Mouse (Mus musculus) mature B cell (primary cell): ENCODE results near the gene Ddit4.

ENCODE experiments used
- in situ Hi-C: fragments of 300-500 bp; cut with MboI; formaldehyde crosslinking; loops from 2 replicates; pipeline ENCODE4 v1.14.3; 2019

The Ddit4 gene

DNA sequence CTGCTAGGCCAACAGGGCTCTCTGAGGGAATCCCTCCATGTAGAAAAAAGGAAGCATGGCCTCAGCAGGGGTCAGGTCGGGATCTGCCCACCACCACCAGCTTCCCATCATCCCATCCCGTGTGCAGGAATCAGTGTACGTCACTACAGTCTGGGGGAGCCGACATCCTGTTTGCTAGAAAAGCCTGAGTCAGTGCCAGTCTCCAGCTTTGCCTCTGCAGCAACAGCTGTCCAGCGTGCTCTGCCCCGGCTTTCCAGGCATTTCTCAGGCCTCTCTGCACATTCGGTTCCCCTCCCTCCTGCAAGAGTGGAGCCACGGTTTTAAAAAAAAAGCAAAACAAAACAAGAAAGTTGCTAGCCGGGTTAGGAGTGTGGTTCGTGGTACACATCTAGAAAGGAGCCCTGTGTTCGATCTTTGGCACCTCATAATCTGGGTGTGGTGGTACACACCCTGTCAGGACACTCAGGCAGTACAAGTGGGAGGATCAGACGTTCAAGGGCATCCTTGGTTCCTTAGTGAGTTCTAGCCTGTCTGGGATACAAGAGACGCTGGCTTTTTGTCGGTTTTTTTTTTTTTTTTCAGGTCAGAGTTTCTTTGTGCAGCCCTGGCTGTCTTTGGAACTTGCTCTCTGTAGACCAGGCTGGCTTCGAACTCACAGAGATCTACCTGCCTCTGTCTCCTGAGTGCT, 32.0 kb downstream of the Ddit4 start:
- in situ Hi-C loops: no loop called here

DNA sequence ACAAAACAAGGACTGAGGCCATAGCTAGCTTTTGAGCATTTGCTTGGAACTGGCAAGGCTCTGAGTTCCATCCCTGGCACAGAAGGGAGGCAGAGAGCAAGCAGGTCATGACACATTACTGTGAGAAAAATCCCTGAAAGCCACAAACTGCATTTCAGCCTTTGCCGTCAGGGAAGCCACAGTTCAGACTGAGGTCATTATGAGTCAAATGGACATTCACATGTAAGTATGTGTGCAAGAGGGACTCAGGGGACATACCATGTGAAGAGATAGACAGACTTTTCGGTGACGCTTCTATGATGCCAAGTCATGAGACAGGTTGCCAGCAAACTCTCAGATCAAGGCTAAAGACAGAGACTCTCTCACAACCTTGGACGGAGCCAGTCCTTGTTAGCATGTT, 33.5 kb downstream of the Ddit4 start:
- in situ Hi-C loops: no loop called here

DNA sequence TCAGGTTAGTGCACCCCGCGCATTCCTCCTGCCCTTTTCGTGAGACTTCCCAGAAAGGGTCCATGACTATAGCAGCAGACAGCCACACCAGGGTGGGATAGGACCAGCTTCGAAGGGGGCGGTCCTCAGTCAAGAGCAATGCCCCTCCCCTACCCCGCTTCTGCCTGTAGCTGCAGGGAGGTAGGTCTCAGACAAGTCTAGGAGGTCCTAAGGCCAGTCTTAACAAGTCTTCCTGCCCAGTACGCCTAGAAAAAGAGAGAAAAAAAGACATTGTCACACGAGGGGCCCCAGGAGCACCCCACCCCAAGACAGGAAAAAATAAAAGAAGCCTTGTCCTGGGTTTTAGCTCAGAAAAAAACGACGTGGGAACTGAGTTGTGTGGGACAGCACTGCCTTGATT, 35.0 kb downstream of the Ddit4 start:
- in situ Hi-C loops: no loop called here

DNA sequence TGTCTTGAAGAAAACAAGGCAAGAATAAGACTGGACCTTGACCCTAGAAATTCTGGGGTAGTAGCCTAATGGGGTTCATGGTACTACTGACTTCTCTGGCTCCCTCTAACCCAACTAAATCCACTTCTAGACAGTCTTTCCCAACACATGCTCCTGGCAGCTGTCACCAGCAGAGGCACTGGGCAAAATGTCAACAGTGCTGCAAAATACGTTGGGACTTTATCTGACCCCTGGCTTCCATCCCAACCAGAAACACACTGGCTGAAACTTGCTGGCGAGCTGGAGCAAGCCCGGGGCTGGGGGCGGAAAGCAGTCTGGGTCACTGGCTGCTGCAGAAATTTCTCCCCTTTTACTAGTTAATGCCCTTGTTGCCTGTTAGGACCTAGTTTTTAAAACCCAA, 35.5 kb downstream of the Ddit4 start:
- in situ Hi-C loops: no loop called here

DNA sequence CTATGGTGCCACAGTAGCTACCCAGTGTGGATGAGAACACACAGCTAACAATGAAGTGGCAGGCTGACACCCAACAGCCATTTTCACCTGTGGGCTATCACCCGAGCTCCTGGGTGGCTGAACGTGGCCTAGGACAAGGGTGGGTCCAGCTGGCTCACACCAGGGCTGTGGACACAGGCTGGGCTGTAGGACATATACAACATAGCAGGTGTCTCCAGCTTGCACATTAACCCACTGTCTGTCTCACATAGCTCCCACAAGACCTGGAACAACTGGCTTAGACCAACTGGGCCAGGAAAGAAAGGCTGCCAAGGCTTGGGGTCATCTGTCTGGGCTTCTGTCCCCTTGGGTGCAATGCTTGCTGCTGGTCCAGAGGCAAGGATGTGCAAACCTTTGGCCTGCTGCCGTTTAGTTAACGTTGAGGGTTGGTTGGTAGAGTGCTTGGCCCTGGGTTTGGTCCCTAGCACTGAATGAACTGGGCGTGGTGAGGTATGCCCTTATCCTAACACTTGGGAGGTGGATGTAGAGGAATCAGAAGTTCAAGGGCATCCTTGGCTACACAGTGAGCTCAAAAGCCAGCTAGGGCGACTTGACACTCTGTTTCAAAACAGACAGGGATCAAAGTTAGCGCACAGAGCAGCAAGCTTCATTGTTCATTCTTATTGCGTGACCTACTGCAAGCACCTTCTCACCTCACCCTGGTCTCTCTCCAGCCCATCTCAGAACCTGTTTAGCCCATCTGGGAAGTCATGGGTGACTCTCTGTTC, 36.3 kb downstream of the Ddit4 start:
- in situ Hi-C loops: no loop called here

DNA sequence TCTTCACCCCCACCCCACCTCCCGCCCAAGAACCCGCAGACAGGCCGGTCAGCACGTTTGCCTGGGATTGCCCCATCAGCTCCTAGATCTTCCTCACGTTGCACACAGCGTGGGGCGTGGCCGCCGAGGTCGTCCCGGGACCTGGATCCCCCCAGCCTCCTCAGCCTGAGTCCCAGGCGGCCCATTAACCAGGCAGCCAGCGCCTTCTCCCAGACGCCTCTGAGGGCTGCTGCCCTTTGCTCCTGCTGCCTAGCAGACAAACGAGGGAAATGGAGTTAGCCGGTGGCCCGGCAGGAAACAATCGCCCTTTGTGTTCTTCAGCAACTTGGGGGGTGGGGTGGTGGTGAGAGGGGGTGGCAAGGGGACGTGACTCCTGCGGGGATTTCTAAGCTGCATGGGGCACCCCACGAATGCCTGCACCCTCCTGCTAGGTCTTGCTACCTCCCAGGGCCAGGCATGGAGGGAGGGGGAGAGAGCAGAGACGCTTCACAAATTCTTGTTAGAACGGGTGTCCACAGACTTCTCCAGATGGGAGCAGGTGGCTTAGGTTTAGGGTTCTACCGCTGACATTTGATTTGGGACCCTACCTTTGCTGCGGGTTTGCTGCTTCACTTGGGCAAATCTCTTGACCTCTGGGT, 40.0 kb downstream of the Ddit4 start:
- in situ Hi-C loops: no loop called here

DNA sequence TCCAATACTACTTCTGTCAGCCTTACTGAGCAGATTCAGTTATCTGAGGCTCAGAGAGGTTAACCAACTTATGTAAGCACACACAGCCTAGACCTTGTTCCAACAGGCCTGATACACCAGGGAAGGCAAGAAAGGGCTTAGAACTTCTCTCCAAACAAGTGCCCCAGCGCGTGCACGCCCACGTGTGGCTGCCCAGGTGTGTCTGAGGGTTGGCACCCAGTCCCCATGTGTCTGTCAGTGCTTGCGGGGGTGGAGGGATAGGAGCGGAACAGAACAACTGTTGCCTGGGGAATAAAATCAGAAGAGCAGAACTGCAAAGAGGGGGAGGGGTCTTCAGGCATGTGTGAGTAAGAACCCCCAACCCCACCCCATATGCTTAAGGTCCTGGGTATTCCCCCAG, 40.5 kb downstream of the Ddit4 start:
- in situ Hi-C loops: no loop called here

DNA sequence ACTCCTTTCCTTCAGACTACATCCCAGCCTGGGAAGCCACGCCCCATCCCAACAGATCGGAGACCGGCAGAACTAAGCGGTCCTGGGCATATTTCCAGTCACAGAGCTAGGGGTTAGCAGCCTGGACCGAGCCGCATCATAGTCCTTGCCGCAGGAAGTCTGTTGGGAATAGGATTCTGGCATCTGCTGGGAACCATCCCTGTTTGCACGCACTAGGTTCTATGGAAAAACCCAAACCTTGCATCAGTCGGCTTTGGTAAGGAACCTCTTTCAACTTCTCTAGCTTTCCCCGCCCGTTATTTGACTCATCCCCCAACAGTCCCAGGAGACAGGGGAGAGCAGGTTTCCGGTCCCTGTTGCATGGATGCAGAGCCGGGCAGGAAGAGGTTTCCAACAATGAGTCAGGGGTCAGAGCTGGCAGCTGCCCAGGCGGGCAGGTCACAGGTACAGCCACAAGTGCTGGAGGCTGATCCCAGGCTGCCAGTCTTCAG, 42.2 kb downstream of the Ddit4 start:
- in situ Hi-C loops: no loop called here

DNA sequence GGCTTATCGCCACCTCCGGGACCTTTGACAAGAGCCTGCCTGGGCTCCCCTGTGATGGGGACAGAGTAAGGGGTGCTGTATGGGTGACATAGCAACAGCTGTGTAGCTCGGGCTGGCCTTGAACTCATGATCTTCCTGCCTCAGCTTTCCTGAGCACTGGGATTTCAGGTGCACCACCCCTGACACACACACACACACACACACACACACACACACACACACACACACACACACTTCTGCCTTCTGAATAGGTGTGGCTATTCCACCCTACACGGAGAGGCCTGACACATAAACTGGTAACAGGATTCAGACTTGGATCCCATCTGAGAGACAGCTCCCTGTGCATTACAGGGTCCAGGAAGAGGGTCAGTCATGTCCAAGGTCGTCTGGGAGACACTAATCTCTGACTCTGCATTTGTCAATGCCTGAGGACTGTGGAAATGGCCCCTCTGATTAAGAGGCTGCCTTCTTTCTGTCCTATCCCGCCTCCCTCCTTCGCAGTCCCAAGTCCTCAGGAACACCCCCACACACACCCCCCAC, 42.8 kb downstream of the Ddit4 start:
- in situ Hi-C loops: no loop called here

DNA sequence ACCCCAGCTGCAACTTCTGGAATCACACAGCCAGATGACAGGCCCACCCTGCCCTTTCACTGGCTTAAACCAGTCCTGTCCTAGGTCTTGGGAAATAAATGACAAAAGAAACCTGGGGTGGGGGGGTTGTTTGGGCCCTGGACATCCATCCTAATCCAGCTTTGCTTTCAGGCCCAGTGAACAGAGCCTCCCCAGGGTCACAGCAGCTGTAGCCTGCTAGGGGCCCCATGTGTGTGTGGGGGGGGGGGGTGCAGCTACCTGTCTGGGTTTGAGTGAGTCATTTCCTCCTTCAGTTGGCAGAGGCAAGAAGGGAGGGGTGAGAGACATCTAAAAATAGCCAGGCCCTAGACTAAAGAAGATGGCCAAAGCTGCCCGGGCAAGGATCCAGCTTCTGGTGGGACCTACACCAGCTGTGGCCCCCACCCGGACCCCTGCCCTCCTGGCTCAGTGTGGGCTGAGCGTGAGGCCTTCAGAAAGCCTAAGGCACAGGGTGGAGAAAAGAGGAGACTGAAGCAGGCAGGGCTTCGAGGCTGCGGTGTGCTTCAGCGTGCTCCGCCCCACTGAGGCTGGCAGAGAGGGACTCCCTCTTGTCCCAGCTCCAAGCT, 43.8 kb downstream of the Ddit4 start:
- in situ Hi-C loops: no loop called here

DNA sequence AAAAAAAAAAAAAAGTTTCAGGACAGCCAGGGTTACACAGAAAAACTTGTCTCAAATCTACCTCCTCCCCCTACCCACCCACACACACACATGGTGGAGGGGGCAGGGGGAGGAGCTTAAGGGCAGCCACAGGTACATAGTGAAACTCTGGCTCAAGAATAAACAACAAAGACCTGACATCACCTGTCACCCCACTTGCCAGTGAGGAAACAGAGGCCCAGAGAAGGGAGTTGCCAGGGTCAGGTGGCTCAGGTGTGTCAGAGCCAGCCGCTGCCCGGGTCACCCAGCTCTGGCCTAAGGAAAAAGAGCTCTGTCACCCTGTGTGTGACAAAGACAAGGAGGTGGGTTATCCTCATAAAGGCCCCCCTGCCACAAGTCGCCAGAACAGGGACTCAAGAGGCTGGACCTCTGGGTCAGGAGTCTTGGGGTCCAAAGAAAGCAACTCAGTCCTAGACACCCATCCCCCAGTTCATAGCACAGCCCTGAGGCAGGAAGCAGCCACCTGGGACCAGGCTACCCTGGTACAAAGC, 44.5 kb downstream of the Ddit4 start:
- in situ Hi-C loops: no loop called here

DNA sequence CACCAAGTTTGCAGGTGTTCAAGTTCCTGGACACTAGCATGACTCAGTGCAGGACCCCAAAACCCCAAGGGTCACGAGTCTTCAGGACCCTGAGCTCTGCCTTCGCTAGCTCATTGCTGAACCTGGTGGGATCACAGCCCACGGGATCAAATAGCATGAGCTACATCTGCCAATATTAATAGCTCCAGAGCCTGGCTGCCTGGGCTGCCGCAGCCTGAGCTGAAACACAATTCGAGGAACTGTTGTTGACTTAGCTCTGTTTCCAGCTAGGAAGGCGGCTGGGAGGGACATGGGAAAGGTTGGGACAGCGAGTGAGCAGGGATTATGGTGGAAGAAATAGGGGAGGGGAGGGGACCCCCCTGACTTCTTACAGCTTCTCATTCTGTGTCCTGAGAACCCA, 48.5 kb downstream of the Ddit4 start:
- in situ Hi-C loops: no loop called here

DNA sequence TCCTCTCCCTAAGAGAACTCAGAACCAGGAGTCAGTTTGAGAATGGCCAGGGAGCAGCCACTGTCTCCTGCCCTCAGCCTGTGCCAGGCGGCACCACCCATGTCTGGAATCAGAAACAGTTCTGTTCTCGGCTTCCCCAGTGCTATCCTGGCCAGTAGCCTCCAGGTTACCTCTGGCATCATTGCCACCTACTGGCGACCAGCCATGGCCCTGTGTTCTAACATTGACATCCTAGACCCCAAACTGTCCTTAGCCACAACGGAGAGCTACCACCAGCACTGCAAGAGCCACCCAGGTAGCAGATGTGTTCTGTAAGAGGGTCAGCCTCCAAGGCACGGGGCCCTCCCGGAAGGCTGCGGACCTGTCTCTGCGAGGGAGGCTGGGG, 49.0 kb downstream of the Ddit4 start:
- in situ Hi-C loops: no loop called here

DNA sequence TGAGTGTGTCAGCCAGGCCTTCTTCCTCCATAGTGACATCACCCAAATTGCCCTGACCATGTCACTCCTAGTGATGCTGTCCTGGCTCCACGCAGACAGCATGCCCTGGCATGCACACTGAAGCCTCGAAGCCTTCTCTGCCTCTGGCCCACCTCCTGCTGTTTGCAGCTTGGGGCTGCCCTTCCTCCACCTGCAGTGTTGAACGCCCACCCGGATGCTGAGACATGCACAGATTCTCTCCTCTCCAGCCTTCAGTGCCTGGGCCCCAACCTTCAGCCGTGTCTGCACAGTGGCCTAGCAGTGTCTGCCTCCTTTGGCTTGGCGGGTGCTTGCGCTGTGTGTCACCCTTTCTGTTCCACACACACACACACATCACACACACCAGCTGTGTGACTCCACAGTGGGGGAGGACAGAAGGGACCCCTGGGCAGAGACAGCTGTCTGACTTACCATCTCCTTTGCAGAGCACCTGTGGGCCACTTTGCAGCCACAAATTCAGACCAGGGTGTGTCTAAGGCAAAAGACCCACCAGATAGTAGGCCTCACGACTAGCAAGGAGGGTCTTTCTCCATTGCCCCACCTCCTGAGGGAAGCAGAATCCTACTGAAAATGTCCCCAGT, 49.5 kb downstream of the Ddit4 start:
- in situ Hi-C loops: no loop called here

DNA sequence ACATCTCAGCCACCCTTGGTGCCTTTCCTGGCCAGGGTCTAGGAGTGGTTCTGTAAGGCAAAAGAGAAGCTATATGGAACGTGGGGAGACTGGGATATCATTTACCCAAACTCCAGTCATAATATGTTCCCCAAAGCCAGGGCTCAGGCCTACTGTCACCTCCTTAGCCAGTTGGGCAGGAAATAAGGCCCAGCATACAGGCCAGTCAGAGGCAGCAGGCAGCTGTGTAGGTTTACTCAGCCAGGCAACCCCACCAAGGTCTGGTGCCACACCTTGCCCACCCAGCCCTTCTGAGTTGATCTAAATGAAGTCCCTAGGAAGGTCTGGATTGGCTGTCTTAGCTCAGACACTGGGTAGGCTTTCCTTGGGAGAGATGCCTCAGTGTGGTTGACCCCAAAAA, 50.2 kb downstream of the Ddit4 start:
- in situ Hi-C loops: no loop called here

DNA sequence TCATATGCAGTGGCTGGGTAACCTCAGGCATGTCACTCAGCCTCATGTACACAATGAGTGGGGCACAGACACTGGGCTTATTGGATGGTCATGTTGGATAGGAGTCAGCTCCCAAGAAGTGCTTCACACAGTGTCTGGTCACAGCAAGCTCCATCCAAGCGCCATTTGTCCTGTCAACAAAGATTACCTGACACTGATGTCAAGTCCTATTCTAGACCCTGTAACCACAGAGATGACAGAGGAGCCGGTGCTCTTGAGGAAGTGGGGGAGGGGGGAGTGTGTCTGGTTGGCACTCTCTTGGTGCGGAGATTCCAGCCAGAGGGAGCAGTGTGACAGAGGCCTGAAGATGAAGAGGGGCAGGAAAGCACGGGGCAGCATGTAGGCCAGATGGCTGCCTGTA, 50.7 kb downstream of the Ddit4 start:
- in situ Hi-C loops: no loop called here

DNA sequence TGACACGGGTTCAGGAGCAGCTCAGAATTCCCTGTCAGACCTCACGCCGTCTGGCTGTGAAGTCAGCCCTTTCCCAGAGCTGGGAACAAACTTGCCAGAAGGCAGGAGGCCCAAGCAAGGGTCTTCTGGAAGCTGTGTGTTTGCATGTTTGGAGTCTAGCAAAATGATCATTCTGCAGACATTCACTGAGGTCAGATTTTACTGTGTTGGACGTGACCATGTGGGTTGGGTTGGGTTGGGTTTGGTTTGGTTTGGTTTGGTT, 51.5 kb downstream of the Ddit4 start:
- in situ Hi-C loops: no loop called here
